Mouse (Mus musculus) testis, adult 10 weeks (tissue): ENCODE measurements around the gene R3hdm4. TPM values are rescaled to one million over a fixed set of nuclear protein-coding genes. Genes with fewer than 3 reads are reported as not detected.

Source experiments
- polyA plus RNA-seq: library from polyadenylated mRNA; stranded (reverse); fragments of 350-450 nt; fragmentation: Illumina TruSeq; extraction: RNeasy Lipid Tissue Mini Kit (QIAGEN cat#74804); gene quantifications from one replicate; pipeline ENCODE4 v1.2.3, GENCODE M21; 2014; ENCODE audit warnings: low read depth, low replicate concordance

Gene R3hdm4
- polyA plus RNA-seq: 1.1 TPM

GRCm38 (mm10) chr10:79920958-79921535 is at the start of gene R3hdm4:
R3hdm4 (minus strand) TSS chr10:79921208.

GRCm38 (mm10) chr10:79970415-79971182 is 49.6 kb upstream of the R3hdm4 start, which contains the start of gene Grin3b:
Grin3b (plus strand) TSS chr10:79970715.

GRCm38 (mm10) chr10:79959847-79960601 is 39.0 kb upstream of the R3hdm4 start, which contains the start of gene Wdr18:
Wdr18 (plus strand) TSS chr10:79960152.

GRCm38 (mm10) chr10:79926491-79927323 is 5.7 kb upstream of the R3hdm4 start, which contains the start of gene Arid3a:
Arid3a (plus strand) TSS chr10:79927043.

GRCm38 (mm10) chr10:79916808-79917531 is 4.0 kb downstream of the R3hdm4 start, which contains the start of gene Kiss1r:
Kiss1r (plus strand) TSS chr10:79916971.

GRCm38 (mm10) chr10:79910556-79910955 is 10.5 kb downstream of the R3hdm4 start, which contains the start of gene Gm26602:
Gm26602 (plus strand) TSS chr10:79910856.

GRCm38 (mm10) chr10:79908167-79909091 is 12.6 kb downstream of the R3hdm4 start, which contains the start of gene Med16:
Med16 (minus strand) TSS chr10:79908923.

GRCm38 (mm10) chr10:79890670-79891069 is 30.3 kb downstream of the R3hdm4 start, which contains the start of gene Cfd:
Cfd (plus strand) TSS chr10:79890853.

GRCm38 (mm10) chr10:79886054-79886453 is 35.0 kb downstream of the R3hdm4 start, which contains the start of gene Elane:
Elane (plus strand) TSS chr10:79886247.

GRCm38 (mm10) chr10:79874290-79874862 is 46.6 kb downstream of the R3hdm4 start, which contains the start of the genes Prtn3 and Plppr3:
Prtn3 (plus strand) TSS chr10:79874476.
Plppr3 (minus strand) TSS chr10:79874634.

Other genes with a start within 250 kb of the R3hdm4 start
- gene Cdc34, start 239.0 kb downstream of the R3hdm4 start, polyA plus RNA-seq: 11.0 TPM
- gene Gzmm, start 232.2 kb downstream of the R3hdm4 start, polyA plus RNA-seq: not detected
- gene Bsg, start 216.7 kb downstream of the R3hdm4 start, polyA plus RNA-seq: 293 TPM
- gene Hcn2, start 204.6 kb downstream of the R3hdm4 start, polyA plus RNA-seq: not detected
- gene Polrmt, start 174.6 kb downstream of the R3hdm4 start, polyA plus RNA-seq: 0.70 TPM
- gene Fgf22, start 166.1 kb downstream of the R3hdm4 start, polyA plus RNA-seq: not detected
- 6.6 TPM for gene Rnf126, start 154.3 kb downstream of the R3hdm4 start, polyA plus RNA-seq
- 3.6 TPM for gene Fstl3, start 143.9 kb downstream of the R3hdm4 start, polyA plus RNA-seq
- gene Prss57, start 130.2 kb downstream of the R3hdm4 start, polyA plus RNA-seq: not detected
- 0.38 TPM for gene Palm, start 127.6 kb downstream of the R3hdm4 start, polyA plus RNA-seq
- gene Misp, start 100.2 kb downstream of the R3hdm4 start, polyA plus RNA-seq: not detected
- 40.2 TPM for gene Ptbp1, start 66.8 kb downstream of the R3hdm4 start, polyA plus RNA-seq
- gene Prtn3, start 46.7 kb downstream of the R3hdm4 start, polyA plus RNA-seq: not detected
- gene Plppr3, start 46.6 kb downstream of the R3hdm4 start, polyA plus RNA-seq: not detected
- not detected for gene Elane, start 35.0 kb downstream of the R3hdm4 start, polyA plus RNA-seq
- not detected for gene Cfd, start 30.4 kb downstream of the R3hdm4 start, polyA plus RNA-seq
- 0.87 TPM for gene Med16, start 12.3 kb downstream of the R3hdm4 start, polyA plus RNA-seq
- gene Gm26602, start 10.4 kb downstream of the R3hdm4 start, polyA plus RNA-seq: not detected
- gene Kiss1r, start 4.2 kb downstream of the R3hdm4 start, polyA plus RNA-seq: not detected
- 1.3 TPM for gene Arid3a, start 5.8 kb upstream of the R3hdm4 start, polyA plus RNA-seq
- gene Wdr18, start 38.9 kb upstream of the R3hdm4 start, polyA plus RNA-seq: 2.0 TPM
- gene Grin3b, start 49.5 kb upstream of the R3hdm4 start, polyA plus RNA-seq: not detected
- gene Tmem259, start 63.1 kb upstream of the R3hdm4 start, polyA plus RNA-seq: 1.0 TPM
- 0.48 TPM for gene Cnn2, start 67.4 kb upstream of the R3hdm4 start, polyA plus RNA-seq
- 0.06 TPM for gene Abca7, start 75.3 kb upstream of the R3hdm4 start, polyA plus RNA-seq
- gene Arhgap45, start 95.4 kb upstream of the R3hdm4 start, polyA plus RNA-seq: not detected
- 0.28 TPM for gene Polr2e, start 118.6 kb upstream of the R3hdm4 start, polyA plus RNA-seq
- gene Gpx4, start 126.0 kb upstream of the R3hdm4 start, polyA plus RNA-seq: 260 TPM
- 0.52 TPM for gene Sbno2, start 184.4 kb upstream of the R3hdm4 start, polyA plus RNA-seq
- gene Stk11, start 194.6 kb upstream of the R3hdm4 start, polyA plus RNA-seq: 7.2 TPM
- gene Atp5d, start 217.4 kb upstream of the R3hdm4 start, polyA plus RNA-seq: 0.21 TPM
- gene Cbarp, start 219.6 kb upstream of the R3hdm4 start, polyA plus RNA-seq: not detected
- 3.2 TPM for gene Midn, start 227.1 kb upstream of the R3hdm4 start, polyA plus RNA-seq
- gene Cirbp, start 244.8 kb upstream of the R3hdm4 start, polyA plus RNA-seq: 37.8 TPM